Mouse (Mus musculus) liver, embryonic 13.5 days (tissue): ENCODE results near the gene Plch2. TPM values are rescaled to one million over a fixed set of nuclear protein-coding genes. Genes with fewer than 3 reads are reported as not detected.

Experiments used
- ATAC-seq: fragments of 200-750 bp; cut with Nextera tagmentation; 2 replicates; pipeline ENCODE4 v1.8.0; 2017; ENCODE audit warnings: low read depth, mild to moderate bottlenecking, moderate number of reproducible peaks, moderate library complexity
- DNase-seq: peaks from one replicate; pipeline ENCODE4 v3.0.0; 2022
- H3K27ac ChIP-seq: fragments of 300-500 bp; sonication (generic); 2 replicates; pipeline ENCODE4 v1.5.1; 2015; ENCODE audit warnings: moderate library complexity, mild to moderate bottlenecking, inconsistent platforms
- H3K27me3 ChIP-seq: fragments of 300-500 bp; sonication (generic); 2 replicates; pipeline ENCODE4 v1.6.1; 2015; ENCODE audit warnings: mild to moderate bottlenecking, inconsistent platforms
- H3K36me3 ChIP-seq: fragments of 300-500 bp; sonication (generic); 2 replicates; pipeline ENCODE4 v1.6.1; 2015; ENCODE audit warnings: mild to moderate bottlenecking, inconsistent platforms
- H3K4me1 ChIP-seq: fragments of 300-500 bp; sonication (generic); replicated peaks from 2 replicates; pipeline ENCODE4 v1.6.1; 2015; ENCODE audit warnings: inconsistent platforms
- H3K4me2 ChIP-seq: fragments of 300-500 bp; sonication (generic); 2 replicates; pipeline ENCODE4 v1.6.1; 2015; ENCODE audit warnings: inconsistent platforms, mild to moderate bottlenecking, moderate library complexity
- H3K4me3 ChIP-seq: fragments of 300-500 bp; sonication (generic); replicated peaks from 2 replicates; pipeline ENCODE4 v1.5.1; 2015; ENCODE audit warnings: mild to moderate bottlenecking, inconsistent platforms
- H3K9ac ChIP-seq: fragments of 300-500 bp; sonication (generic); 2 replicates; pipeline ENCODE4 v1.6.1; 2015; ENCODE audit warnings: mild to moderate bottlenecking, inconsistent platforms
- H3K9me3 ChIP-seq: fragments of 300-500 bp; sonication (generic); replicated peaks from 2 replicates; pipeline ENCODE4 v1.6.1; 2016; ENCODE audit warnings: inconsistent platforms
- WGBS: fragments of 180-500 bp; shearing (Covaris S2); methylation state at CpG from one replicate; pipeline ENCODE4 v1.1.7; 2015; ENCODE audit not compliant: insufficient replicate concordance; 5-methylcytosine and 5-hydroxymethylcytosine counted together
- polyA plus RNA-seq: library from polyadenylated mRNA; unstranded; fragments of >200 nt; fragmentation: Nextera tagmentation; extraction: Ambion mirVana; gene quantifications from 2 replicates; pipeline ENCODE4 v1.2.1, GENCODE M21; 2015

The Plch2 gene
- polyA plus RNA-seq, 1 experiment from 2014 or later = 0.08 TPM

- H3K36me3 ChIP-seq = peaks cover 72% of the 10 kb centered on the region
These were observed 13.6 kb upstream of the Plch2 start for GRCm38 (mm10) chr4:155070199-155070598.

GRCm38 (mm10) chr4:155069191-155069590, 12.6 kb upstream of the Plch2 start:
- ATAC-seq = no peak
- H3K4me3 ChIP-seq = no peak overlapping the region
- H3K9ac ChIP-seq = no peak overlapping the region
- 81% methylated on average over 6 of the region's 6 CpGs for WGBS
- no peak overlapping the region for H3K4me2 ChIP-seq
- H3K27me3 ChIP-seq = no peaks in the 10 kb centered on the region
- H3K27ac ChIP-seq = no peak overlapping the region
- DNase-seq = no peak
- H3K9me3 ChIP-seq = no peaks in the 10 kb centered on the region
- peaks cover 62% of the 10 kb centered on the region for H3K36me3 ChIP-seq
- peaks cover 42% of the 10 kb centered on the region for H3K4me1 ChIP-seq

More at GRCm38 (mm10) chr4:155070199-155070598, 13.6 kb upstream of the Plch2 start:
- H3K4me2 ChIP-seq = no peak overlapping the region
- no peak overlapping the region for H3K4me3 ChIP-seq
- no peak for DNase-seq
- H3K9ac ChIP-seq = no peak overlapping the region
- no peak overlapping the region for H3K27ac ChIP-seq
- no peak for ATAC-seq
- H3K4me1 ChIP-seq = peaks cover 43% of the 10 kb centered on the region
- WGBS = 87% methylated on average over 13 of the region's 13 CpGs
- no peaks in the 10 kb centered on the region for H3K9me3 ChIP-seq
- no peaks in the 10 kb centered on the region for H3K27me3 ChIP-seq

- no peak for DNase-seq
- ATAC-seq = no peak
- Histone ChIP-seq H3K9ac (peak overlapping the region; percentile 85; the same call in 1 of the 2 replicates), H3K4me3 (peak overlapping the region; percentile 71), H3K9me3 (no peaks in the 10 kb centered on the region), H3K36me3 (peaks cover 54% of the 10 kb centered on the region), H3K27me3 (no peaks in the 10 kb centered on the region), H3K4me1 (peaks cover 49% of the 10 kb centered on the region), H3K27ac (no peak overlapping the region), H3K4me2 (peak overlapping the region; percentile 87)
- 93% methylated on average over 20 of the region's 20 CpGs for WGBS
These were observed 11.9 kb upstream of the Plch2 start for GRCm38 (mm10) chr4:155068357-155068972.

- Histone ChIP-seq H3K4me3 (peak within 1 kb of the TSS; percentile 71), H3K4me2 (peak within 1 kb of the TSS; percentile 87), H3K4me1 (peaks cover 49% of the 10 kb centered on the region), H3K27ac (peak within 1 kb of the TSS; percentile 85), H3K36me3 (peaks cover 39% of the 10 kb centered on the region), H3K27me3 (0 out of 2 replicates have a peak, but pooled peaks cover under 1% of the 10 kb centered on the region), H3K9ac (peak within 1 kb of the TSS; percentile 85), H3K9me3 (no peaks in the 10 kb centered on the region)
- WGBS = under 1% methylated on average over 48 of the region's 48 CpGs
- DNase-seq (peak; percentile 99), ATAC-seq (peak; percentile 93)
These were observed 10.4 kb upstream of the Plch2 start, which contains the start of gene Pex10 for GRCm38 (mm10) chr4:155066834-155067522. Pex10 (plus strand) TSS chr4:155067016.

GRCm38 (mm10) chr4:155065970-155066833, 9.6 kb upstream of the Plch2 start:
- WGBS = 3% methylated on average over 15 of the region's 15 CpGs
- H3K9ac ChIP-seq = peak overlapping the region; percentile 68

GRCm38 (mm10) chr4:155064474-155064873, 7.9 kb upstream of the Plch2 start:
- no peak overlapping the region for H3K9ac ChIP-seq
- H3K27ac ChIP-seq = no peak overlapping the region
- DNase-seq (no peak), ATAC-seq (no peak)
- WGBS = 62% methylated on average over 2 of the region's 2 CpGs
- no peak overlapping the region for H3K4me3 ChIP-seq
- peaks cover 14% of the 10 kb centered on the region for H3K36me3 ChIP-seq
- no peak overlapping the region for H3K4me2 ChIP-seq
- H3K9me3 ChIP-seq = no peaks in the 10 kb centered on the region
- H3K4me1 ChIP-seq = peaks cover 42% of the 10 kb centered on the region
- peaks cover 15% of the 10 kb centered on the region; the same call in 1 of the 2 replicates for H3K27me3 ChIP-seq

More at GRCm38 (mm10) chr4:155065970-155066833, 9.6 kb upstream of the Plch2 start:
- H3K27ac ChIP-seq = peak overlapping the region; percentile 85
- ATAC-seq = peak; percentile 64
- H3K9me3 ChIP-seq = no peaks in the 10 kb centered on the region
- H3K4me3 ChIP-seq = peak overlapping the region; percentile 71
- H3K4me2 ChIP-seq = peak overlapping the region; percentile 87
- peak; percentile 76 for DNase-seq
- peaks cover 49% of the 10 kb centered on the region for H3K4me1 ChIP-seq
- peaks cover 32% of the 10 kb centered on the region for H3K36me3 ChIP-seq
- peaks cover 8% of the 10 kb centered on the region; the same call in 1 of the 2 replicates for H3K27me3 ChIP-seq

GRCm38 (mm10) chr4:155063895-155064294, 7.3 kb upstream of the Plch2 start:
- no peak for DNase-seq
- WGBS = 32% methylated on average over 3 of the region's 3 CpGs
- H3K27ac ChIP-seq = no peak overlapping the region

GRCm38 (mm10) chr4:155058325-155058724, 1.7 kb upstream of the Plch2 start:
- no peak overlapping the region for H3K4me3 ChIP-seq
- H3K9me3 ChIP-seq = no peaks in the 10 kb centered on the region
- H3K27me3 ChIP-seq = peaks cover 40% of the 10 kb centered on the region
- ATAC-seq (no peak), DNase-seq (no peak)
- no peak overlapping the region for H3K9ac ChIP-seq
- no peak overlapping the region for H3K27ac ChIP-seq
- H3K36me3 ChIP-seq = no peaks in the 10 kb centered on the region
- no peaks in the 10 kb centered on the region for H3K4me1 ChIP-seq
- H3K4me2 ChIP-seq = no peak overlapping the region
- 36% methylated on average over 10 of the region's 10 CpGs for WGBS

More at GRCm38 (mm10) chr4:155063895-155064294, 7.3 kb upstream of the Plch2 start:
- no peaks in the 10 kb centered on the region for H3K9me3 ChIP-seq
- peaks cover 20% of the 10 kb centered on the region; the same call in 1 of the 2 replicates for H3K27me3 ChIP-seq
- no peak overlapping the region for H3K4me3 ChIP-seq
- H3K4me1 ChIP-seq = peaks cover 36% of the 10 kb centered on the region
- no peak overlapping the region for H3K4me2 ChIP-seq
- ATAC-seq = no peak
- H3K9ac ChIP-seq = no peak overlapping the region
- H3K36me3 ChIP-seq = peaks cover 9% of the 10 kb centered on the region

- Histone ChIP-seq H3K27me3 (peaks cover 17% of the 10 kb centered on the region; the same call in 1 of the 2 replicates), H3K4me3 (no peak overlapping the region), H3K9ac (no peak overlapping the region), H3K27ac (no peak overlapping the region), H3K4me2 (no peak overlapping the region), H3K36me3 (no peaks in the 10 kb centered on the region), H3K9me3 (no peaks in the 10 kb centered on the region), H3K4me1 (no peaks in the 10 kb centered on the region)
- WGBS = 57% methylated on average over 7 of the region's 7 CpGs
- DNase-seq = no peak
- no peak for ATAC-seq
These were observed 6.5 kb downstream of the Plch2 start for GRCm38 (mm10) chr4:155050116-155050515.

GRCm38 (mm10) chr4:155046636-155047035, 9.9 kb downstream of the Plch2 start:
- Histone ChIP-seq H3K27ac (no peak overlapping the region), H3K4me3 (no peak overlapping the region), H3K36me3 (no peaks in the 10 kb centered on the region), H3K27me3 (peaks cover 52% of the 10 kb centered on the region), H3K4me1 (no peaks in the 10 kb centered on the region), H3K9me3 (no peaks in the 10 kb centered on the region), H3K9ac (no peak overlapping the region), H3K4me2 (no peak overlapping the region)
- DNase-seq = no peak
- WGBS = 73% methylated on average over 14 of the region's 14 CpGs
- ATAC-seq = no peak

- Histone ChIP-seq H3K36me3 (no peaks in the 10 kb centered on the region), H3K27me3 (peaks cover 73% of the 10 kb centered on the region), H3K9ac (no peak overlapping the region), H3K4me3 (peak overlapping the region; percentile 12), H3K27ac (no peak overlapping the region), H3K4me1 (no peaks in the 10 kb centered on the region), H3K9me3 (no peaks in the 10 kb centered on the region), H3K4me2 (peak overlapping the region; percentile 33)
- 3% methylated on average over 20 of the region's 25 CpGs for WGBS
- DNase-seq (no peak), ATAC-seq (no peak)
These were observed 13.3 kb downstream of the Plch2 start for GRCm38 (mm10) chr4:155043289-155043625.
